Mouse (Mus musculus) myocyte (in vitro differentiated cells): Measurements from ENCODE around the gene Samm50.

Experiments
- CEBPB ChIP-seq: IDR thresholded peaks from 2 replicates; pipeline ENCODE4 v1.6.1; 2011; ENCODE audit warnings: mild to moderate bottlenecking, moderate library complexity; ENCODE audit not compliant: poor library complexity, insufficient read depth, severe bottlenecking
- E2F4 ChIP-seq: IDR thresholded peaks from one replicate; pipeline ENCODE4 v1.6.1; 2011; ENCODE audit warnings: mild to moderate bottlenecking, control low read depth, moderate library complexity; ENCODE audit not compliant: insufficient read depth
- MAX ChIP-seq: IDR thresholded peaks from one replicate; pipeline ENCODE4 v1.6.1; 2011; ENCODE audit warnings: low read depth, mild to moderate bottlenecking, control low read depth
- MYOD1 ChIP-seq, 3 experiments: IDR thresholded peaks; one replicate each; pipeline ENCODE4 v1.6.1; 2011; ENCODE audit warnings: control low read depth in 2 of 3, low read depth in 2 of 3, mild to moderate bottlenecking in 2 of 3, moderate library complexity in 1 of 3; ENCODE audit not compliant: insufficient read length in 2 of 3, control insufficient read depth in 1 of 3
- MYOG ChIP-seq, 3 experiments: IDR thresholded peaks; one replicate each; pipeline ENCODE4 v1.6.1; 2011; ENCODE audit warnings: control low read depth in 2 of 3, low read depth in 2 of 3, mild to moderate bottlenecking in 2 of 3; ENCODE audit not compliant: insufficient read length in 2 of 3, control insufficient read depth in 1 of 3, insufficient read depth in 1 of 3
- POLR2A ChIP-seq: IDR thresholded peaks from one replicate; pipeline ENCODE4 v1.6.1; 2011; ENCODE audit warnings: low read depth, mild to moderate bottlenecking, control low read depth, moderate library complexity; ENCODE audit not compliant: insufficient read length
- POLR2AphosphoS2 ChIP-seq: IDR thresholded peaks from one replicate; pipeline ENCODE4 v1.6.1; 2011; ENCODE audit warnings: low read depth, control low read depth; ENCODE audit not compliant: insufficient read length
- REST ChIP-seq: IDR thresholded peaks from one replicate; pipeline ENCODE4 v1.6.1; 2011; ENCODE audit warnings: mild to moderate bottlenecking, control low read depth, moderate library complexity; ENCODE audit not compliant: insufficient read depth, insufficient read length
- SRF ChIP-seq: IDR thresholded peaks from one replicate; pipeline ENCODE4 v1.6.1; 2011; ENCODE audit warnings: low read depth; ENCODE audit not compliant: control insufficient read depth, insufficient read length
- TCF12 ChIP-seq: IDR thresholded peaks from one replicate; pipeline ENCODE4 v1.6.1; 2011; ENCODE audit warnings: mild to moderate bottlenecking, control low read depth; ENCODE audit not compliant: poor library complexity, insufficient read depth, severe bottlenecking
- TCF3 ChIP-seq: IDR thresholded peaks from one replicate; pipeline ENCODE4 v1.6.1; 2011; ENCODE audit warnings: low read depth, control low read depth; ENCODE audit not compliant: insufficient read length
- USF1 ChIP-seq: IDR thresholded peaks from one replicate; pipeline ENCODE4 v1.6.1; 2011; ENCODE audit warnings: low read depth, mild to moderate bottlenecking, control low read depth, moderate library complexity

GRCm38 (mm10) chr15:84214476-84214875 is 22.4 kb downstream of the Samm50 start:
- no peak for TF ChIP-seq USF1
- TF ChIP-seq POLR2A = no peak
- TF ChIP-seq MYOG (IDR thresholded peaks at IDR 0.05; ENCODE audit: control insufficient read depth in 1 of 3, insufficient read depth in 1 of 3, insufficient read length in 2 of 3, low read depth in 2 of 3) = no peak
- TF ChIP-seq E2F4 = no peak
- TF ChIP-seq POLR2AphosphoS2 = peak; percentile 9
- peak in 1 of 3 experiments; percentile 49 for TF ChIP-seq MYOD1 (IDR thresholded peaks at IDR 0.05; ENCODE audit: control insufficient read depth in 1 of 3, insufficient read length in 2 of 3, low read depth in 2 of 3)
- TF ChIP-seq TCF12 = no peak
- no peak for TF ChIP-seq CEBPB
- TF ChIP-seq MAX = no peak
- TF ChIP-seq REST = no peak
- no peak for TF ChIP-seq SRF
- TF ChIP-seq TCF3 = no peak
